Mouse (Mus musculus): Measurements from ENCODE around the gene Eps8l3. TPM values are rescaled to one million over a fixed set of nuclear protein-coding genes. Genes with fewer than 3 reads are reported as not detected.

The Eps8l3 gene
- polyA plus RNA-seq, 1 experiment from 2014 or later = not detected

DNA sequence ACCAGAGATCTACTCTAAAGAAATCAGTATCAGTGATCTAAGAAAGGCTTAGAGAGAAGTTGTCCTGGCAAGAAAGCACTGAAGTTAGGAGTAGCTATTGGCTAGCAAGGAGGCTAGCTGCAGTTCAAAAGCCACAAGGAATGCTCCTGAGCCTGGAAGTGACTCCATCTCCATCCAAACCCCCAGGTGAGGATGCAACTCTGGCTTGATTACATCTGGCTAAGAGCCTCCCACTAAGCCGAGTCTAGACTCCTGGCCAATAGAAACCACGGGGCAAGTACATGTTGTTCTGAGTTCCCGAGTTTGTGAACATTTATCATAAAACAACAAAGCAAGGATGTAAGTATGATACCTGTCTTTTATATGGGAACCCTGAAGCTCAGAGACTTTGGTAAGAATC lies 33.6 kb upstream of the Eps8l3 start:
- Histone ChIP-seq H3K4me1 (replicated peaks) (peaks cover 18% of the 10 kb centered on the region), H3K27me3 (no peaks in the 10 kb centered on the region), H3K9ac (no peak overlapping the region), H3K9me3 (no peaks in the 10 kb centered on the region), H3K4me3 (no peak overlapping the region), H3K4me2 (no peak overlapping the region), H3K27ac (no peak overlapping the region), H3K36me3 (no peaks in the 10 kb centered on the region)
- WGBS = 89% methylated on average over 3 of the region's 3 CpGs
- no peak for ATAC-seq (ENCODE audit: low FRiP score)

DNA sequence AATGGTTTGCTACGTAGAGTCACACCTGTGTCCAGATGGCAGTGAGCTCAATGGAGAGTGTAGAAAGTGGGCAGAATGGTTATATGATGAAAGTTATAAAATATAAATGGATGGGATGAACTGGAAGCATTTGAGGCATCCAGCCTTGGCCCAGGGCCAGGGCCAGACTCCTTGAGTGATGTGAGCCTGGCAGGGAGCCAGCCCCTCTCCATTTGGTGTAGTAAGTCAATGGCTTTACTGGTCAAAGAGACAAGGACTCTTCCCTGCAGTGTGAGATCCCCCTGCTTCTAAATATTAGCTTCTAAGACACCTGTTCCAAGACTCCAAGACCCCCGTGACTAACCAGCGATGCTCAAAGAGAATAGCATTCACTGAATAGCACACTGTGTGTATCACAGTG lies 33.0 kb upstream of the Eps8l3 start:
- H3K9me3 ChIP-seq = no peaks in the 10 kb centered on the region
- no peaks in the 10 kb centered on the region for H3K36me3 ChIP-seq
- H3K27ac ChIP-seq = no peak overlapping the region
- no peak for ATAC-seq (ENCODE audit: low FRiP score)
- no peaks in the 10 kb centered on the region for H3K27me3 ChIP-seq
- peaks cover 24% of the 10 kb centered on the region for H3K4me1 ChIP-seq (replicated peaks)
- no peak overlapping the region for H3K4me2 ChIP-seq
- no peak overlapping the region for H3K4me3 ChIP-seq
- no peak overlapping the region for H3K9ac ChIP-seq
- WGBS = 67% methylated on average over 3 of the region's 3 CpGs

DNA sequence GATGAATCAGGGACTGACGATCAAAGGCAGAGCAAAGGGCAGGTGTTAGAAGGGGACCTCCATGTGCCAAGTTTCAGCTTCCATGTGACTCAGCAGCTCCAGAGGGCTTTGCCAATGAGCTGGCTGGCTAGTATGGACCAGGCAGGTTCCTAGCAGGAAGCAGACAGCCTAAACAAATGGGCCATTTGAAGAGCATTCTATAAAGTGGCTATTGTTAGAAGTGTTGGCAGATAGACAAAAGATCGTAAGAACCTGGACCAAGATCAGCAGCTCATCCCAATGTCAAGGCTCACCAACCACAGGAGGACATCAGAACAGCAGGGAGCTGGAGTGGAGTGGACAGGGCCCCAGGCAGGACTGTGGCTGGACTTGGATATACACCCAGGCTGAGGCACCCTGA lies 32.5 kb upstream of the Eps8l3 start:
- H3K36me3 ChIP-seq = no peaks in the 10 kb centered on the region
- peaks cover 29% of the 10 kb centered on the region for H3K4me1 ChIP-seq (replicated peaks)
- ATAC-seq (ENCODE audit: low FRiP score) = no peak
- WGBS = 62% methylated on average over 2 of the region's 2 CpGs
- no peak overlapping the region for H3K9ac ChIP-seq
- no peak overlapping the region for H3K4me2 ChIP-seq
- H3K27ac ChIP-seq = no peak overlapping the region
- H3K27me3 ChIP-seq = no peaks in the 10 kb centered on the region
- no peak overlapping the region for H3K4me3 ChIP-seq
- no peaks in the 10 kb centered on the region for H3K9me3 ChIP-seq

DNA sequence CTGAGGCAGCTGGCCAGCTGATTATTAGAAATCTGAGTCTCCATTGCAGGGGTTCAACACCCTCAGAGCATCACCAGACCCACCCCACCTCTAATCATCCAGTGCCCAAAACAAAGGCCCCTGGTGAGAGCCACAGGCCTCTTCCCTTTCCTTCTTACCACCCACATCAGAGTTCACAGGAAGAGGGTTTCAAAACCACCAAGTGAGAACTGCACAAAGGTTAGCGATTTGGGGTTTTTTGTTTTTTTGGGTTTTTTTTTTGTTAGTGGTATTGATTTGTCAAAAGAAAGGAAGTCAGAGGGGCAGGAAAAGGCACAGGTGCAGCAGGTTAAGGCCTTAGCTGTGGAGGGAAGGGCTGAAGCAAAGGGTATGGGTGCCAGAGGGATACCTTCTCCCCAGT lies 30.9 kb upstream of the Eps8l3 start:
- Histone ChIP-seq H3K4me3 (no peak overlapping the region), H3K9ac (no peak overlapping the region), H3K9me3 (no peaks in the 10 kb centered on the region), H3K4me1 (replicated peaks) (peaks cover 45% of the 10 kb centered on the region), H3K27me3 (no peaks in the 10 kb centered on the region), H3K4me2 (no peak overlapping the region), H3K27ac (no peak overlapping the region), H3K36me3 (no peaks in the 10 kb centered on the region)
- ATAC-seq (ENCODE audit: low FRiP score) = no peak
- 78% methylated on average over 1 of the region's 1 CpGs for WGBS

DNA sequence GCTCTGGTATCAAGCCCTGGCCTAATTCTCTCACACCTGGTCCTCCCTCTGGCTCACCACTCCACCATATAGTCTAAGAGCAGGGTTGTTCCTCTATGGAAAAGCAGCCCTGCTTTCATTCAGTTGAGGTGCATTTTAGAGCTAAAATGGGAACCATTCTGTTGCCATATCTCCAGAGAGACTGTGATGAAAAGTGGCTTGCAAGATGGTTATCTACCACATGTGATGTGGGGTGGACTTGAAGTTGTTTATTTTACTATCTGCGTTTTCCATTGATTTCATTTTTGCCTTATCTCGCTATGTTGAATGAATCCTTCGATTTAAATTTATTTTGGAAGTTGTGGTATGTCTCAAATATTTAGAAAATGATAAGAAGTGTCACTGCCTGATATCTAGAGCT lies 30.2 kb upstream of the Eps8l3 start:
- H3K36me3 ChIP-seq = no peaks in the 10 kb centered on the region
- peaks cover 45% of the 10 kb centered on the region for H3K4me1 ChIP-seq (replicated peaks)
- H3K27ac ChIP-seq = no peak overlapping the region
- no peak for ATAC-seq (ENCODE audit: low FRiP score)
- H3K4me2 ChIP-seq = no peak overlapping the region
- no peak overlapping the region for H3K4me3 ChIP-seq
- no peak overlapping the region for H3K9ac ChIP-seq
- H3K9me3 ChIP-seq = no peaks in the 10 kb centered on the region
- H3K27me3 ChIP-seq = no peaks in the 10 kb centered on the region
- 89% methylated on average over 3 of the region's 3 CpGs for WGBS

DNA sequence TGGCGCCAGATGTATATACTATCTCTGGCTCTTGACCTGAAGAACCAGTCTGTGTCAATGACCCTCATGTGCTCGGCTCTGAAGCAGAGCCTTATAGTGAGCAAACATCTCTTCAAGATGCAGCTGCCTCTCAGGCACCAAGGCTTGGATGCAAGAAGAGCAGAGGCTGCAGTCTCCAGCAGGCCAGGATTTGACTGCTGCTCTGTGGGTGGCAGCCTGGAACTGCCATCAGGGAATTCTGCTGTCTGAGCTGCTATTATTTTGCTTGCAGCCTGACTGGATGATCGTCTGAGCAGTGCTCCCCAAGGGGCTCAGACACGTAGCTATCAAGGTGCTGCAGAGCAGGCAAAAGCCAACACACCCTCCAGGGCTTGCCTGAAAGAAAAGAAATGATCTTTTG lies 28.9 kb upstream of the Eps8l3 start:
- no peaks in the 10 kb centered on the region for H3K27me3 ChIP-seq
- no peak overlapping the region for H3K4me3 ChIP-seq
- WGBS = 39% methylated on average over 4 of the region's 4 CpGs
- H3K27ac ChIP-seq = no peak overlapping the region
- no peak overlapping the region for H3K9ac ChIP-seq
- H3K36me3 ChIP-seq = no peaks in the 10 kb centered on the region
- no peaks in the 10 kb centered on the region for H3K9me3 ChIP-seq
- H3K4me2 ChIP-seq = no peak overlapping the region
- H3K4me1 ChIP-seq (replicated peaks) = peaks cover 45% of the 10 kb centered on the region
- no peak for ATAC-seq (ENCODE audit: low FRiP score)

DNA sequence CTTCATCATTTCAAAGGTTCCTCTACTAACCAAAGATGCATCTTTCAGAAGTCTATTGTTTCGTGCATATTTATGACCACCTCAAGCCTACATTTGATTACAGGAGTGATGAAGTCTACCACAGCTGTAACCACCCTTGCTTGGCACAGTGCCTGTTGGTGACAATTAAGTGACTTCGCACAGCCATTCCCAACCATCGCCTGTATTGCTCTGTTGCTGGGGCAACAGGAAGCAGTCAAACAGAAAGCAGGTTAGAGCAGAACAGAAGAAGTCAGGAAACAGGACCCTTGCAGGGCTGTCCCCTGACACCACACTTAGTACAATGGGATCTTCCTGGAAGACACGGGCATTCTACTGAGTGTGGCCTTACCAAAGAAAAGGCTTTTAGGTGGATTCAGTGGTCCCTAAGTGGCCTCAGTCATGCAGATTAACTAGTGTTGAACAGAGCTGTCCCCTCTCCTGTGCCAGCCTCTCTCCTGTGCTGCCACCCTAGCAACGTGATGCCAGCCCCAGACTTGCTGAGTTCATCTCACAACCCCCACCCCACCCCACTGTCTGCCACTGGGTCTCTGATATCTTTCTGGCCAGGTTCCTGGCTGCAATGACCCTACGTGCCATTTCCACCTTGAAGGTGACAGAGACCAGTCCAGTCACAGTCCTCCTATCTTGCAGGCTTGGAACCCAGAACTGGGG lies 27.9 kb upstream of the Eps8l3 start:
- Histone ChIP-seq H3K27me3 (no peaks in the 10 kb centered on the region), H3K27ac (no peak overlapping the region), H3K4me3 (no peak overlapping the region), H3K4me2 (no peak overlapping the region), H3K9ac (no peak overlapping the region), H3K36me3 (no peaks in the 10 kb centered on the region), H3K9me3 (no peaks in the 10 kb centered on the region), H3K4me1 (replicated peaks) (peaks cover 40% of the 10 kb centered on the region)
- ATAC-seq (ENCODE audit: low FRiP score) = 0 out of 2 replicates have a peak, but pooled peaks have one; percentile 19
- 47% methylated on average over 6 of the region's 6 CpGs for WGBS

DNA sequence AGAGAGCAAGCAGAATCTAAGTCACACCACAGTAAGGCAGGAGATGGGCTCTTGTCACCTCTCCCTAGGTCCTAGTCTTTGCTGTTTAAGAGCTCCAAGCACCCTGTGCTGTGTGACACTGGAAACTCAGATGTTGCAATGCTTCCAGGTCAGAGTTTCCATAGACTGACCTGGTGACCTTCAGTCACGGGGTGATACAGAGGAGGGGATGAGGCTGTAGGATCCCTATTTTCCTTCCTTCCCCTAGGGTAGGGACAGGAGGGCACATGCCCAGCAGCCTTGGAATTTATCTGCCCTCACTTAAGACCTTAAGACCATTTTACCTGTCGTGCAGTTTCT lies 27.4 kb upstream of the Eps8l3 start:
- no peak overlapping the region for H3K9ac ChIP-seq
- no peaks in the 10 kb centered on the region for H3K36me3 ChIP-seq
- no peaks in the 10 kb centered on the region for H3K9me3 ChIP-seq
- ATAC-seq (ENCODE audit: low FRiP score) = peak; percentile 22; the same call in 1 of the 2 replicates
- peaks cover 35% of the 10 kb centered on the region for H3K4me1 ChIP-seq (replicated peaks)
- H3K4me3 ChIP-seq = no peak overlapping the region
- WGBS = 74% methylated on average over 2 of the region's 2 CpGs
- H3K4me2 ChIP-seq = no peak overlapping the region
- no peaks in the 10 kb centered on the region for H3K27me3 ChIP-seq
- no peak overlapping the region for H3K27ac ChIP-seq

DNA sequence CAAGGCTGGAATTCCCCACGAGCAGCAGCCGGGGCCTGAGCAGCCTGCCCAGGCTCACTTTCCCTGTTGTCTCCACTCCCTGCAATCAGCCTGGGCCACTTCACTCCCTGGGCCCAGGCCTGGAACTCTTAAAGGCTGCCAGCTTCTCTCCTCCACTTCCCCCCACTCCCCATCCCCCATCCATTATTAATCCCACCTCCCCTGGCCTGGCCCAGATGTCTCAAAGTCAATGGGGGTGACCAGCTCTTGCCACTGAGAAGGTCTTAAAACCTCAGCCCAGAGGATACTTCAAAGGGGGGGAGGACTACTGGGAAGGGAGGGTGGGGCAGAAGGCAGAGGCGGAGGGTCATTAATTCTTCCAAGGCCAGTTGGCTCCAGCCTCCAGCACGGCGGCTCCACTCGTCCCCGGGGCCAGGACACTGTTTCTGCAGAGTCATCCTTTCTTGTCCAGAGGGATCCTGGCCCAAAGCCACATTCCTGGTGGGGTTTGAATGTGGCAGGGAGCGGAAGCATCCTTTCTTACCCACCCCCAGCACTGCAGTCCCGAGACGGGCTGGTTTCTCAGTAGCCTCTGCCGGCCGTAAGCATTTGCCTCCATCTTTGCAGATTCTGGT lies 26.5 kb upstream of the Eps8l3 start:
- ATAC-seq (ENCODE audit: low FRiP score) = peak; percentile 51
- H3K4me1 ChIP-seq (replicated peaks) = peaks cover 32% of the 10 kb centered on the region
- no peaks in the 10 kb centered on the region for H3K27me3 ChIP-seq
- no peak overlapping the region for H3K4me3 ChIP-seq
- 0 out of 2 replicates have a peak overlapping the region, but pooled peaks have one; percentile 5 for H3K9ac ChIP-seq
- H3K9me3 ChIP-seq = no peaks in the 10 kb centered on the region
- H3K36me3 ChIP-seq = no peaks in the 10 kb centered on the region
- peak overlapping the region; percentile 40 for H3K27ac ChIP-seq
- 19% methylated on average over 12 of the region's 12 CpGs for WGBS
- peak overlapping the region; percentile 39 for H3K4me2 ChIP-seq

DNA sequence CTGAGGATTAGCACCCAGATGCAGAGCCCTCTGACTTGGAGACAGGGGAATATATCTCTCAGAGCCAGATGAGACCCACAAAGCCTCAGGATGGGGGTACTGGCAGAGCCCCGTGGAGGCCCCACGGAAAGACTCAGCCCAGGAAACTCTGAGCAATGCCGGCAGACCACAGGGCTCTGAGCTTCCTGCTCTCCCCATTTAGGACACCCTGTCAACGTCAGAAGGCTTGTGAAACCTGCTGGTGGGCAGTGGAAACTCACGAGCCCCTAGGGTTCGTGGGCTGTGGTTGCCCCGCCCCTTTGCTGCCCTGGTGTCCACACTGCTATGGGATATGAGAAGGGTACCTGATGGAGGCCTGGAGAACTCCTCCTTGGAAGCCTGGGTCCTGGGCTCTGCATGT lies 24.2 kb upstream of the Eps8l3 start:
- H3K27me3 ChIP-seq = no peaks in the 10 kb centered on the region
- no peak overlapping the region for H3K27ac ChIP-seq
- no peak overlapping the region for H3K4me2 ChIP-seq
- H3K36me3 ChIP-seq = no peaks in the 10 kb centered on the region
- ATAC-seq (ENCODE audit: low FRiP score) = no peak
- 63% methylated on average over 7 of the region's 7 CpGs for whole genome bisulfite sequencing
- H3K4me1 ChIP-seq (replicated peaks) = peaks cover 32% of the 10 kb centered on the region
- H3K9ac ChIP-seq = no peak overlapping the region
- H3K9me3 ChIP-seq = no peaks in the 10 kb centered on the region
- H3K4me3 ChIP-seq = no peak overlapping the region

DNA sequence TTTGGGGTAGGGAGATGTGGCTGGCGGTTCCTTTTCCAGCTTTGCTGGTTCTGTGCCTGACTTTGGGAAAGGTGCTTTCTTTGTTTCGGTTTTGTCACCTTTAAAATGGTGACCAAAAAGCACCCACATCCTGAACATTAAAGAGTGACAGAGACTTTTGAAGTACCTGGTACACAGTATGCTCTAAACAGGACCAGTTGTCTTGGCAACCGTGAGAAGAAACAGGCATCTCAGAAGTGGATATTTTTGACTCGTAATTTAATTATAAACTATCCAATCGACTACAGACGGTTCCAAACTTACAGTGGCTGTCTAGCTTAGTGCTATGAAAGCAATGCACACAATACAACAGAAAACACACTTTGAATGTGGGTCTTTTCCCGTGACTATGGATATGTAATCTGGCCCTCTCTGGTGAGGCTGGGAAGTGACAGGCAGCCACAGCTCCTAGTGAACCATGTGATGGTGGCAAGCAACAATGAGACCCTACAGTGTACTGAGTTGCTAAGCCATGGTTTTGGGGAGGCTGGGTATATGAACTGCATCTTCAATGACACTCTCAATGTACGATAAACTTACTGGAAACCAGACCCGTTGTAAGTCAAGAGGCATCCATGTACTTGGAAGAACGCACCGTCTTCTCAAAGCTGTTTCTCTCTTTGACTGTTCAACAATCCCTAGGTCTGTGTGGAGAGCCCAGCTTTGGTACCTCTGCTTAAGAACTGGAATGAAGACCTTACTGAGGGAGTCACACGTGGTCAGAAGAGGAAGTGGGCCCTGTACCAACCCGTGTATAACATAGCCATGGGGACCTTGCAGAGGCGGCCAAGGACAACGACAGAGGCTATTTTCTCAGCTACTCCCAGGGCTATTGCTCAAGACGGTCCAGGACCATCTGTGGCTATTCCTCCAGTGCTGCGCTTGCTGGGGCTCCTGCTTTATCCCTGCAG lies 23.5 kb upstream of the Eps8l3 start:
- Histone ChIP-seq H3K4me2 (no peak overlapping the region), H3K4me1 (replicated peaks) (peaks cover 26% of the 10 kb centered on the region), H3K4me3 (no peak overlapping the region), H3K9ac (no peak overlapping the region), H3K27me3 (no peaks in the 10 kb centered on the region), H3K36me3 (no peaks in the 10 kb centered on the region), H3K9me3 (no peaks in the 10 kb centered on the region), H3K27ac (no peak overlapping the region)
- no peak for ATAC-seq (ENCODE audit: low FRiP score)
- 85% methylated on average over 17 of the region's 17 CpGs for WGBS

DNA sequence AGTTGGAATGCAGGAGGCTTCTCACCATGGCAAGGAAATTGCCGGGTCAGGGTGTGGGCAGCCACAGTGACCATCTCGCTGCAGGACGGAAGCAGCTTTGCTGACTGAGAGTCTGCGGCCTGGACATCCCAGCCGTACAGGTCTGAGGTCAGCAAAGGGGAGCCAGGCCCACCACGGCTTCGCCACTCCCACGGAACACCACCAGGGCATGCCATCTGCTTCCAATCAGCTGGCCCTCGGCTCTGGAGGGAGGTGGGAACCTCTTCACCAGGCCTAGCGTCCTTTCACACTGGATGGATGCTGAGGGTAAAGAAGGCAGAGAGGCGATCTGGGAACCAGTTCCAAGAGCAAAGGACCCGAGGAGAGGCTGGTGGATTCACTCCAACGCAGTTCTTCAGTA lies 21.7 kb upstream of the Eps8l3 start:
- no peak overlapping the region for H3K9ac ChIP-seq
- no peaks in the 10 kb centered on the region for H3K27me3 ChIP-seq
- no peak for ATAC-seq (ENCODE audit: low FRiP score)
- H3K36me3 ChIP-seq = no peaks in the 10 kb centered on the region
- H3K4me2 ChIP-seq = no peak overlapping the region
- no peak overlapping the region for H3K27ac ChIP-seq
- H3K4me1 ChIP-seq (replicated peaks) = peaks cover 7% of the 10 kb centered on the region
- H3K4me3 ChIP-seq = no peak overlapping the region
- H3K9me3 ChIP-seq = no peaks in the 10 kb centered on the region
- WGBS = 88% methylated on average over 13 of the region's 13 CpGs

Measured in hindbrain, embryonic 13.5 days (tissue).